Mouse (Mus musculus): ENCODE measurements around the gene Cyp4a10.
"Not testable (repeated sequence)": the region's sequence is repeated elsewhere in the genome, so short reads cannot be mapped to it uniquely, and the experiment has no call there.

DNA sequence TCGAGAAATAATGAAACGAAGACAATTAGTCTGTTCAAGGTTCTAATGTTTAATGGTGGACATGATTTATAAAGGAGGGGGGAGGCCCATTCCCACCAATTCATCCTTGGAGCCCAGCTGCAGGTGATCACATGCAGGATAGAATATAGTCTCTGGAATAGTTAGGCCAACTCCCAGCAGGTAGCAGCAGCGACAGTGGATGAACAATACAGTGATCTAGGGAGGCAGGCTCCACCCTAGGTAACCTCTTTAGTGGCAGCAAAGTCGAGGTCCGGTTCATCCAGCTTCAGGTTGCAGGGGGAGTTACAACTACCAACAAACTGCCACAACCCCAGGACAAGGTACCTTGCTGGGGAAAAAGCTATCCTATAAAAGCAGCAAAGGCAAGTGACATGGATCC lies 43.2 kb downstream of the Cyp4a10 start:
- not testable (repeated sequence) for TF ChIP-seq CTCF (IDR thresholded peaks at IDR 0.05; ENCODE audit: extremely low read depth, insufficient read depth, insufficient read length, insufficient replicate concordance); POLR2A (IDR thresholded peaks at IDR 0.05; ENCODE audit: low read depth, low read length)
